Mouse (Mus musculus) kidney, postnatal 0 days (tissue): ENCODE data around the gene Mb. TPM values are rescaled to one million over a fixed set of nuclear protein-coding genes. Genes with fewer than 3 reads are reported as not detected.

Source experiments
- ATAC-seq: fragments of 200-750 bp; cut with Nextera tagmentation; replicated peaks from 2 replicates; pipeline ENCODE4 v1.8.0; 2017; ENCODE audit warnings: low read depth, moderate number of reproducible peaks, moderate TSS enrichment, moderate library complexity; ENCODE audit not compliant: low FRiP score
- DNase-seq: peaks from one replicate; pipeline ENCODE4 v3.0.0-alpha.2; 2016; ENCODE audit warnings: low spot score
- H3K27ac ChIP-seq: fragments of 300-500 bp; sonication (generic); 2 replicates; pipeline ENCODE4 v1.5.1; 2014; ENCODE audit warnings: mild to moderate bottlenecking
- H3K27me3 ChIP-seq: fragments of 300-500 bp; sonication (generic); 2 replicates; pipeline ENCODE4 v1.6.1; 2014; ENCODE audit warnings: low read length, mixed read lengths; ENCODE audit not compliant: insufficient read depth
- H3K36me3 ChIP-seq: fragments of 300-500 bp; sonication (generic); 2 replicates; pipeline ENCODE4 v1.6.1; 2014; ENCODE audit warnings: low read length, mixed read lengths; ENCODE audit not compliant: insufficient read depth
- H3K4me1 ChIP-seq: fragments of 300-500 bp; sonication (generic); replicated peaks from 2 replicates; pipeline ENCODE4 v1.6.1; 2014; ENCODE audit warnings: antibody characterized with exemption, low read length, mixed read lengths; ENCODE audit not compliant: insufficient read depth
- H3K4me2 ChIP-seq: fragments of 300-500 bp; sonication (generic); 2 replicates; pipeline ENCODE4 v1.6.1; 2014; ENCODE audit warnings: mild to moderate bottlenecking, low read length, moderate library complexity, mixed read lengths
- H3K4me3 ChIP-seq: fragments of 300-500 bp; sonication (generic); replicated peaks from 2 replicates; pipeline ENCODE4 v1.5.1; 2014; ENCODE audit warnings: low read depth, low read length
- H3K9ac ChIP-seq: fragments of 300-500 bp; sonication (generic); 2 replicates; pipeline ENCODE4 v1.6.1; 2014; ENCODE audit warnings: low read depth, low read length
- H3K9me3 ChIP-seq: fragments of 300-500 bp; sonication (generic); replicated peaks from 2 replicates; pipeline ENCODE4 v1.6.1; 2016; ENCODE audit warnings: low read length, inconsistent platforms, mixed read lengths
- CTCF ChIP-seq: IDR thresholded peaks from 2 replicates; pipeline ENCODE4 v1.5.1; 2016; ENCODE audit warnings: antibody characterized with exemption, low read depth, mild to moderate bottlenecking, moderate library complexity
- WGBS: fragments of 180-500 bp; shearing (Covaris S2); extraction: QIAGEN DNeasy Blood & Tissue Kit; methylation state at CpG from one replicate; pipeline ENCODE4 v1.1.7; 2014; 5-methylcytosine and 5-hydroxymethylcytosine counted together
- polyA plus RNA-seq: library from polyadenylated mRNA; unstranded; fragments of >200 nt; fragmentation: Nextera tagmentation; extraction: Ambion mirVana; gene quantifications from 2 replicates; pipeline ENCODE4 v1.2.1, GENCODE M21; 2015

Gene Mb
- polyA plus RNA-seq, 1 experiment from 2014 or later, result 0.76 TPM

GRCm38 (mm10) chr15:76994413-76994812 lies 56.1 kb downstream of the Mb start:
- Histone ChIP-seq H3K4me3 (no peak overlapping the region), H3K9me3 (no peaks in the 10 kb centered on the region), H3K27ac (no peak overlapping the region), H3K4me2 (no peak overlapping the region), H3K9ac (no peak overlapping the region), H3K27me3 (no peaks in the 10 kb centered on the region), H3K4me1 (no peaks in the 10 kb centered on the region), H3K36me3 (no peaks in the 10 kb centered on the region)
- ATAC-seq (no peak), DNase-seq (no peak)
- no peak for TF ChIP-seq CTCF
- WGBS, result 80% methylated on average over 3 of the region's 3 CpGs

- no peak overlapping the region for H3K27ac ChIP-seq
- ATAC-seq, result no peak
- H3K4me3 ChIP-seq, result peak overlapping the region; percentile 37
- DNase-seq, result peak; percentile 55
- H3K4me1 ChIP-seq, result no peaks in the 10 kb centered on the region
- H3K9ac ChIP-seq, result 0 out of 2 replicates have a peak overlapping the region, but pooled peaks have one; percentile 37
- no peak for TF ChIP-seq CTCF
- H3K9me3 ChIP-seq, result no peaks in the 10 kb centered on the region
- no peaks in the 10 kb centered on the region for H3K27me3 ChIP-seq
- no peaks in the 10 kb centered on the region for H3K36me3 ChIP-seq
- WGBS, result 7% methylated on average over 21 of the region's 21 CpGs
- peak overlapping the region; percentile 75 for H3K4me2 ChIP-seq
Measured at GRCm38 (mm10) chr15:76987542-76988094, 62.9 kb downstream of the Mb start.

- 15% methylated on average over 11 of the region's 11 CpGs for WGBS
- no peaks in the 10 kb centered on the region for H3K9me3 ChIP-seq
- no peaks in the 10 kb centered on the region for H3K36me3 ChIP-seq
- H3K27ac ChIP-seq, result no peak overlapping the region
- 0 out of 2 replicates have a peak overlapping the region, but pooled peaks have one; percentile 37 for H3K9ac ChIP-seq
- ATAC-seq (no peak), DNase-seq (no peak)
- H3K27me3 ChIP-seq, result no peaks in the 10 kb centered on the region
- no peak for TF ChIP-seq CTCF
- peak overlapping the region; percentile 37 for H3K4me3 ChIP-seq
- H3K4me2 ChIP-seq, result peak overlapping the region; percentile 75
- H3K4me1 ChIP-seq, result no peaks in the 10 kb centered on the region
Measured at GRCm38 (mm10) chr15:76987137-76987536, 63.3 kb downstream of the Mb start.

GRCm38 (mm10) chr15:76982745-76983144 lies 67.7 kb downstream of the Mb start:
- no peaks in the 10 kb centered on the region for H3K36me3 ChIP-seq
- WGBS, result 51% methylated on average over 3 of the region's 3 CpGs
- no peaks in the 10 kb centered on the region for H3K4me1 ChIP-seq
- peak; percentile 66 for TF ChIP-seq CTCF
- H3K4me3 ChIP-seq, result no peak overlapping the region
- H3K9ac ChIP-seq, result no peak overlapping the region
- H3K27ac ChIP-seq, result no peak overlapping the region
- DNase-seq, result peak; percentile 62
- no peak for ATAC-seq
- H3K4me2 ChIP-seq, result no peak overlapping the region
- no peaks in the 10 kb centered on the region for H3K9me3 ChIP-seq
- no peaks in the 10 kb centered on the region for H3K27me3 ChIP-seq

- DNase-seq (no peak), ATAC-seq (no peak)
- no peaks in the 10 kb centered on the region for H3K36me3 ChIP-seq
- no peaks in the 10 kb centered on the region for H3K4me1 ChIP-seq
- H3K27ac ChIP-seq, result no peak overlapping the region
- no peak overlapping the region for H3K9ac ChIP-seq
- no peak overlapping the region for H3K4me3 ChIP-seq
- H3K27me3 ChIP-seq, result no peaks in the 10 kb centered on the region
- 86% methylated on average over 4 of the region's 4 CpGs for WGBS
- no peak for TF ChIP-seq CTCF
- H3K4me2 ChIP-seq, result no peak overlapping the region
- no peaks in the 10 kb centered on the region for H3K9me3 ChIP-seq
Measured at GRCm38 (mm10) chr15:76979799-76980198, 70.7 kb downstream of the Mb start.

- DNase-seq (peak; percentile 51), ATAC-seq (no peak)
- no peak overlapping the region for H3K27ac ChIP-seq
- 0 out of 2 replicates have a peak, but pooled peaks cover 3% of the 10 kb centered on the region for H3K4me1 ChIP-seq
- H3K27me3 ChIP-seq, result no peaks in the 10 kb centered on the region
- H3K9me3 ChIP-seq, result no peaks in the 10 kb centered on the region
- no peak for TF ChIP-seq CTCF
- H3K4me2 ChIP-seq, result no peak overlapping the region
- 48% methylated on average over 5 of the region's 5 CpGs for WGBS
- no peak overlapping the region for H3K4me3 ChIP-seq
- H3K36me3 ChIP-seq, result no peaks in the 10 kb centered on the region
- no peak overlapping the region for H3K9ac ChIP-seq
Measured at GRCm38 (mm10) chr15:76976619-76977018, 73.9 kb downstream of the Mb start.
